Mouse (Mus musculus): ENCODE measurements at regions not wholly inside any gene's neighbourhood (a gene's known extent, or its start where the extent isn't known, plus 50 kb on each side); places are given as distances from the start of the nearest gene placed in this dataset.

DNA sequence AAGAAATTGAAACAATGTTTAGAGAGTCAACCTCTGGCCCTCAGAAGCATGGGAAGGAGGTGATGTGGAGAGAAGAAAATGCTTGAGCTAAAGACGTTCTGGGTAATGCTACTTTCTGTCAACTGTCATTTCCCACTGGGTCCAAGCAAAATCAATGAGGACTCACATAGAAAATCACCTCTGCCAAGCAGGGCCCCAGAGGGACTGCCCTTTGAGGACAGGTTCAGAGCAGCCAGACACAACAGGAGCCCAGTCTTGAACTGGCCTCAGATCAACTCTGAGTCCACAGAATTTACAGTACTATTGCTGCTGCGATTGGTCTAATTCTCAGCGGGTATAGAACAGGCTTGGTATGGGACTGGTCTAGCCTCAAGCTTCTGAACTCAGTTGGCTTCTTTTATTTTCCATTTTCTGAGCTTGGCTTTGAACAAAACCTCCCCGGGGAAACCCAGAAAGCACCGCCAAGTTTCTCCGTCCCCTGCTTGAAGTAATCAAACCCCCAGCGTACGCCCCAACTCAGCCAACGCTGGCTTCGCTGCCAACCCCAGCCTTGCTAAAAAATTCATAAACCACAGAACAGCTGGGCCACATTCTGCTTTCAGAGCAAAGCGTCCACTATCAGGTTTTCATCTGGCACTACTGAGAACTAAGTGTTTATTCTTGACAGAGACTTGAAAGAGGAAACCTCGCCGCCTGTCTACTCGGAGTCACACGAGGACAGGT is 322.8 kb upstream of the Spred2 start:
- DNase-seq = no peak

DNA sequence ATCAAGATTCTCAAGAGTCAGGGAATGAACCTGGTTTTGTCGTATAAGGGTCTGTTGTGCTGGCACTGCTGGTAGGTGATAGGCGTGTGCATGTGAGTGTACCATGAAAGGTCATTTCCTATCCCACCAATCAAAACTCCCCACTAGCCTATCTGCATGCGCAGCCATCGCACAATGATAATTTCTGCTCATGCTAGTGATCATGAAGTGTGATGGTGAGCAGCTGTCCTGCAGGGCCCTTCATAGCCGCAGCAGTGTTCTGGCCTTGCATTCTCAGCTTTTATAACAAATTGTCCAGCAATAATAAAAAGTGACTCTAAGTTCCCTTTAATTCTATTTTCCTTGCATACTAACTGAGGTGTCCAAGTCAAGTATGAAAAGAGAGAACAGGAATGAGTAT is 321.7 kb upstream of the Spred2 start:
- no peak for DNase-seq

DNA sequence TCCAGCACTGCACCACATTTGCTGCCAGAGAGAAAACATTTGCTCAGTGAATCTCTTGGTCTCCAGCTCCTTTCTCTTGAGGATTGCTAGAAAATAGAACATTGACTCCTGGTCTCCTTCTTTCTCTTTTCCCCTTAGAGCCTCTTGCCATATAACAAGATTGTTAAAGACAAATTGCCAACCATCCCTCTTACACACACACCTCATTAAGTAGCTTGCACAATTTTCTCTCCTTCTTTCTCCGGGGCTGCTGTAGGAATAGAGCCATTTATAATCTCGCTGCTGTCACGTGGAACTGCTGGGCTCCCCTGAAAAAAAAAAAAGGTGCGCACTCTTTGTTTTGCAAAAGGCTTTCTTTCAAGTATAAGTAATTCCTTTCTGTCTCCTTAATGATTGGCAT is 318.6 kb upstream of the Spred2 start:
- DNase-seq = no peak

DNA sequence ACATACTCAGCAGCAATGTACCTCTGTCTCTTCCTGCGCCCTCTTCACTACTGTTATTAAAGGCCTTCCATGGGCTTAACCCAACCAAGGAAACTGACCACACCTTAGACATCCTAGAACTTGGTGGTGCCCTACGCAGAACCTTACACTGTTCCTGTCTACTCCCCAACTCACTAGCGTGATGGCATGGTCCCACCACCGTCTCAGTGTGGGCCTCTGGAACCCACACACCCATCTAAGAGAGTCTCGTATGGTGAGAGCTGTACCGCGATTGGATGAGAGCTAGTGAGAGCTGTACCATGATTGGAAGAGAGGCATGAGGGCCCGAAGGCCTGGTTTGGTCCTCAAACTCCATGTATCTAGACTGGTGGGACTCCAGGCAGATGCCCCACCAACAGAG is 317.2 kb upstream of the Spred2 start:
- DNase-seq = no peak

DNA sequence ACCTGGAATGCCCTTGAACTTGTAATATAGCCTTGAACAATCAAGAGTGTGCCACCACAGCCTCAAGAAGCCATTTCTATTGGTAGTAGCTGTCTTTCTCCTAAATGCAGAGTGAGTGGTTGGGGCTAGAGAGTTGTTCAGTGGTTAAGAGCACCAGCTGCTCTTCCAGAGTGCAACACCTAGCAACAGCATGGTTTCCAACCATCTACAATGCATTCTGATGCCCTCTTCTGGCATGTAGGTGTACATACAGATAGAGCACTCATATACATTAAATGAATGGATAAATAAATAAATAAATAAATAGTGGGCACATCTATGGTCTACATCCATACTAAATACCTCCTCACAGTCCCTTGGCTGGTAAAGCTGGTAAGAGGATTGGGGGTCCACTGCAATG is 316.2 kb upstream of the Spred2 start:
- DNase-seq = no peak

DNA sequence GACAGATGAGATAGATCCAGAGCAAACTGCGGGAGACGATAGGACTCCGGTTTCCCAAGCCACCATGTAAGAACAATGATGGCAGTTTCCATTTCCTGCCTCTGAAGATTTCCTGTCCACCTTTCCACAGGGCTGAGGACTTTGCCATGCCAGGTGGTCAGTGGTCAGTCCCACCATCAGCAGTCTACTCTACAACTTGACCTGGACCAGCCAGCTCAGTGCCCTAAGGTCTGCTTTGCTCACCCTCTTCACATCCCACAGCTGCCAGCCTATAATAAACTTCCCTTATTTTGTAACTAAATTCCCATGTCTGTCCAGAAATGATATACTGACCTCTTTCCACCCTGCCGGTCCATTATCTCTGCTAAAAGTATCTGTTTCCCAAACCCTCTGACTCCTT is 315.7 kb upstream of the Spred2 start:
- no peak for DNase-seq

DNA sequence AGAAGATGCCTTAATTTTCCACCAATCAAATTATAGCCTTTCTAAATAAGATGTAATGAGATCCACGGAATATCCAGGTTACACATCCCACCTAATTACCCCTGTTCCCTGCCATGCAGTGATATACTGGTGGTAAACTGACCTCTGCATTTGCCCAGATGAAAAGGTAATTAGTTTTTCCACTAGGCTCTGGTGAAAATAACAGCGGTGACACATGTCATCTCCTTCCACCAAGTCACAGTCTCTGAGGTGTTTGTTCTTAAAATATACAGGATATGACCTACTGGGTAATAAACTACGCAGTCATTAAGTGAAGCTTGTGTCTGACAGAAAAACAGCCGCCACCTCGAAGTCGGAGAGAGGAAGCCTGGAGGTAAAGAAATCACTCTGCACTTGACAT is 313.6 kb upstream of the Spred2 start:
- DNase-seq = no peak

DNA sequence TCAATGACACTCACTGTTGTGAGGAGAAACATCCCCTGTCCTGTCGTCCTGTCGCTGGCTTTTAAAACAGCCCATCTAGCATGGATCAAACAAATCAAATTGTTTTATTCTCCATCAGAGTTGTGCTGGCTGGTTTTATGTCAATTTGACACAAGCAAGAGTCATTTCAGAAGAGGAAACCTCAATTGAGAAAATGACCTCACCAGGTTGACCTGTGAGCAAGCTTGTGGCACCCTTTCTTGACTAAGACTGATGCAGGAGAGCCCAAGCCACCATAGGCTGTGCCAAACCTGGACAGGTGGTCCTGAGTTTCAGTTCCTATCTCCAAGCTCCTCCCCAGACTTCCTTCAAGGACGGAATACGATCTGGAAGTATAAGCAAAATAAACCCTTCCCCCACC is 313.0 kb upstream of the Spred2 start:
- no peak for DNase-seq

DNA sequence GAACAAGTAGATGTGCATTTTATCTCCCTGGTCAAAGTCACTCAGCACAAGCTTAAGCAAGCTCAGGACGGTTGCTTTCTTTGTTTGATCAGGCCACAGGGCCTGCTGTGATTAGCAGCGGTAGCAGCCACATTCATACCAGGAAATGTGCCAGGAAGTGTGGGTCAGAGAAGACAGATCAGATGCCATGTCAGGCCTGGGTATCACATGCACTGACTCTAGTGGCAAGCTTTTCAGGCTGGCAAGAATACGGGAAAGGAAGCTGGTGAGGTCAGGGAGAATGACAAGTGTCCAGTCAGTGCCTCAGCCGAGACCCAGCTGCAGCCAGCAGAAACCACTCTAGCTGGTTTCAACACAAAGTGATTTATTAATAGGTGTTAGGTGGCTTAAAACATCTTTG is 307.7 kb upstream of the Spred2 start:
- DNase-seq = no peak

DNA sequence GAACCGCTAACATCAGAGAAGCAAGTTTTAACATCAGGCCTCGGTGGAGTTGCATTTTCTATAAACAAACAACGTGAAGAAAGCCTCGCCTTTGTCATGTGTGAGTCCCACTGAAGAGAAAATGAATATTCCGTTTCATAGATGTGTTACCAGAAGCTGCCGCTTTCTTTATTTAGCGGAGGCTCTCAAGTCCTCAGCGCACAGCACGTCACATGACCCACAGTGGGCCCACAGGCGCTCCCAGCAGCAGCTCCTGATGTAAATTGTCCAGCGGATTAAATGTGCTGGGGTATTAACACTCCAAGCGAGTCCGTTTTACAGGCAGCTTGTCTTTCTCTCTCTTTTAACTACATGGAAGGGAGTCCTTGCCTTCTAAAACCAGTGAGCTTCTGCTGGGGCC is 304.7 kb upstream of the Spred2 start:
- peak; percentile 13 for DNase-seq

DNA sequence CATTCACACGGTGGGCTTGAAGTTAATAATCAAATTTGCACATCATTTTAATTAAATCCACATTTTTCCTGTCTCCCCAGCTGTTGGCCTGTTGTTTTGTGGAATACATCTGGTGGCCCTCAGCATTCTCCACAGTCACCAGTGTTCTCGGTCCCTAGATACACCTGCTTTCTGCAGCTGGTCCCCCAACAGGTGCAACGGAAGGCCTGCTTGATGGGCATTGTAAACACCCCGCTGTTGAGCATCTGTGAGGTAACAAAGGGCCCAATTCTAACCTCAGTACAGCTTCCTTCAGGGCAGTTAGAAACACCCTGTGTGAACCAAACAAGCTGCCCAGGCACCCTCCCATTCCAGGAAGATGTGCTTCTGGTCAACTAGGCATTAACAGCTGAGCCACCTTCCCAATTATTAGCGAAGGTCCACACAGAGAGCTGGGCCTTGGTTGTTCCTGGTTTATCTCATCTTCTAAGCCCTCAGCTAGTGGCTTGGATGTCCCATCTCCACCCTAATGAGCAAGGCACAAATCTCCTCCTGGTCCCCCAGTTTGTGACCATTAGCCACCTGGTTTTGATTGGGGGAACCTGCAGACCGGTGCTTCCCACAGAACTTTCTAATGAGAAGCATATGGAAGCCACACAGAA is 293.0 kb upstream of the Spred2 start:
- no peak for DNase-seq

DNA sequence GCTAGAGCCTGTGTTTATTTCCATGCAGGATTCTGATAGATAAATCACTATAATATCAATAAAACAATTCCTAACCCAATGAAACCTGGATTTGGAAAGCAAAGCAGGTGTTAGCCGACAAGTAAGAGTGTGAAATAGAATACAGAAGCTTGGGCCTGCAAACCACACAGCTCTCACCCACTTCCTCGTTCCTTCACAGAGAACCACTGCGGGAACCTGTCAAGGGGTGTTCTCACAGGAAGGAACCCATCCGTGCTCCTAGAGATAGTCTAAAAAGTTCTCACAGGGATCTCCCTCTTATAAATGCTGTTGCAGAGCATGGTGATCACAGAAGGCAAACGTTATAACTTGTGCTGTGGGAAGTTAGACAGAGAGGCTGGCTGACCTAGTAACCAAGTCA is 291.7 kb upstream of the Spred2 start:
- no peak for DNase-seq

DNA sequence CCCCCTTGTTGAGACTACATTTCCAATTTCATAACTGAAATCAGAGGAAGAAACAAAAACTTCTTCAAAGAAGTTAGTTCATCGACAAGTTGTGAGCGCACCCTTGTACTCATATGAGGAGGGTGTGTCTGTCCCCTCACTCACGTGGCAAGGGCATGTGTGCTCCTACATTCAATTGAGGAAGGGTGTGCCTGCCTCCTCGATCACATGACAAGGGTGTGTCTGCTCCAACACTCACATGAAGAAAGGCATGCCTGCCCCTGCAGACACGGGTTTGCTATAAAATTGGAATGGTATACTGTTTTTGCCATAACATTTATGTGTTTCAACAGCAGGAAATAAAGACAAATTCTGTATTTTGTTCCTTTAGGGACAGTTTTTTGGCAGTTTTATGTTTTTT is 290.6 kb upstream of the Spred2 start:
- DNase-seq = no peak

DNA sequence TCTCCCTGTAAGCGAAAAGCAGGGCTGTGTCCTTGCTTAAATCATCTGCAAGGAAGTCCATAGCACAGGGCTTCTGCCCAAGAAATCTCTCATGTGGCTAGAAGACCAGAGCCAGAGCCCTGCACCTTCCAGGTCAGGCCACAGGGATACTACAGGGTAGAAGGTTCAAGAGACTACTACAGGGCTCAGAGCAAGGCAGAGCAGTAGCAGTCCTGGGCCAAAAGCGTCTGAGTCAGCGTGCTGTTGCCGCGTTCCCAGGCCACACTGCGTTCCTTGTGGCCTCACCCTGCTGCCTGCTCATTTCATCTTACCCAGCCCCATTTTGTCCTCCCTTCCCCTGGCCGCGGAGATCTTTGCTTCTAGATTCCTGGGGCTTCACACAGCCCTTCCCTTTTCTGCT is 283.0 kb upstream of the Spred2 start:
- DNase-seq = no peak

DNA sequence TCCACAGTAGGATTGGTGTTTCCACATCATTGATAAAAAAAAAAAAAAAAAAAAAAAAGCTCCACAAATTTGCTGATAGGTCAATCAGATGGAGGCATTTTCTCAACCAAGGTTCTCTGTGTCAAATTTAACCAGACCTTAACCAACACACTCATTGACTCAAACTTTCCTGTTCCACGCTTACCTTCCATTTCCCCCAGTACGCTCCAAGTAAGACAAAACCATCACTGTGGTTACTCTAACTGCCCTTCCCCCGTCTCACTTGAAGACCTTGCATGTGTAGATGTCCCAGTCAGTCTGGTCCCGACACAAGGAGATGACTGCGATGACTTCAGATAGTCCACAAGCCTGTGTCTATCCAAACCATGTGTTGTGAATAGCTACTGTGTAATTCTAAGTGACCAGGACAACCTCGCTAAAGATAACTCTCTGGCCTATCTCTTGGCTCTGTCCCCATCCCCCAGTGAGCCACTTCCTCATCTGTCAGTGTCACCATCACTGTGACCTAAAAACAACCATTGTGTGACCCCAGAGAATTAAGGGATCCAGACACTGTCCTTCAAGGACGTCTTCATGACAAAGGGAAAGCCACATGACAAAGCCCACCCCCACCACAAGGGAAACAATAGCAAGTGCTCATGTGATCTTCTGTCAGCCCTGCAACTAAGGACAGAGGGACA is 279.9 kb upstream of the Spred2 start:
- DNase-seq = peak; percentile 22

DNA sequence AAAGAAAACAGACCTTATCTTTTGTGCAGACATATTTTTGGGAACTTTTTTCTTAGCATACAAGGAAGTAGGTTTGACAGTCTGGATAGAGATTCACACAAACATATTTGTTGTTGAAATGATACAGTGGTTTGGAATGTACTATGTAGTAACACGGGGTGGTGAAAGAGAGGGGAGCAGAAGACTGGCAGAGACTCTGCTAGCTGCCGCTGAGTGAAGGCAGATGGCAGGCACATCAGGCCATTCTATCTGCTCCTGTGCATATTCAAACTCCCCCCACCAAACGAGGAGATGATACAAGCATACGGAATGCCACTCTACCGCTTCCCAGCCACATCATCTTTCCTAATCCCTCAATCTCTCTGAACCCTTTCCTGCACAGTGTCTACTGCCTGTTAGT is 279.1 kb upstream of the Spred2 start:
- DNase-seq = no peak

DNA sequence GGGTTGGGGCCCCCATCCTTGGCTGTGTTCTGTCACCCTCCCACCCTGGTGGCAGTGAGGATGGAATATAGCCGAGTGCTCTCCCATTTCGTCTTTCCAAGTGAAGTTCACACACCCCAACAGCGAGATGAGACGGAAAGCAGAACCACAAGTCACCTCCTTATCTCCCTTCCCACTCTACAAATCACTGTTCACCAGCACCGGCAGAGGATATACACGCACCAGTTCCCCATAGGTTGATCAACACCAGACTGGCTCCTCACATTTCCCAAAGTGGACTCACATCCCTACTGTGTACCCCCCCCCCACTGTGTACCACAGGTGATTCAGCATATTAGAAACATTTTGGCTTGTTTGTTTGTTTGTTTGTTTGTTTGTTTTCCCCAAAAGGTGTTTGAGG is 272.7 kb upstream of the Spred2 start:
- DNase-seq = no peak

DNA sequence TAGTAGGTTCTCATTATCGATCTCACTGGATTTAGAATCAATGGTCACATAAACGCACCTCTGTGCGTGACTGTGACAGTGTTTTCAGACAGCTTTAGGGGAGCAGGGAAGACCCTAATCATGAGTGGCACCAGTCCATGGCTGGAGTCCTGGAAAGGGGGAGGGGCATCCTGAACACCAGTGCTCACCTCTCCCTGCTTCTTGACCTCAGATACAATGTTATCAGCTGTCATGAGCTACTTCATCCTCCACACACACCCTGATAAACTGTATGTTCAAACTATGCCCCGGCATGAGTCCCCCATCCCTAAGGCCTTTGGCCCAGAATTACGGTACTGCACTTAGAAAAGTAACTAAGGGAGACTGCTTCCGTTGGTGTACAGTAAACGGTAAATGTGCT is 272.2 kb upstream of the Spred2 start:
- DNase-seq = no peak

DNA sequence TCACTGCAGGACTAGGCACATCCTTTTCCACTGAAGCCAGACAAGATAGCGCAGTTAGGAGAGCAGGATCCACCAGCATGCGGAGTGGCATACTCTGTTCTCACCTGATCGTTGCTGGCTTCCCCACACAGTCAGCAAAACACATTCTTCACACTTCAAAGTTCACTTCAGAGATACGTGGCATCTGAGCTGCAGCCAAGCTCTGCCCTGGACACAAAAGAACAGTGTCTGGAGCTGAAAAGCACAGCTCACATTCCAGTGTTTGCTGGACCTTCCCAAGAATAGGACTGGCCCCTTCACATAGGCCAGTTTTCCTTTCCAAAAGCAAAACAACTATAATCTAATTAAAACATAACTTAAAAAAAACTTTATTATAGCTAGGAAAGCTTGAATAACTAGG is 264.7 kb upstream of the Spred2 start:
- DNase-seq = no peak

DNA sequence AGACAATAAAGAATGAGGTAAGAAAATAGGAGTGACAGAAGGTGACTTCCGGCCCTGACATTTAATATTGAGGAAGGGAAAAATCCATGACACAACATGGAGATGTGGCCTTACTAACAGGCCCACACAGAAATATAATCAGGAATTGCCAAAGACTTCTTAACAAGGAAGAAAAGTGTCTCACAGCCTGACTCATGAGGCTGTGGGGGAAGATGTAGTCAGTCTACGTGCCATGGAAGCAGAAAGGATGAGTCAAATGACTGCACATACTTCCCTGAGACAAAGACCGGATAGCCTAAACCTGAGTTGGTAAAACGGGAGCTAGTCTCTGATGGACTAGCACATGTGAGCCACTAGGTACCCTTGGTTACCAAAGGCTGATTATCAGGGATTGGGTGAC is 257.4 kb upstream of the Spred2 start:
- DNase-seq = no peak

DNA sequence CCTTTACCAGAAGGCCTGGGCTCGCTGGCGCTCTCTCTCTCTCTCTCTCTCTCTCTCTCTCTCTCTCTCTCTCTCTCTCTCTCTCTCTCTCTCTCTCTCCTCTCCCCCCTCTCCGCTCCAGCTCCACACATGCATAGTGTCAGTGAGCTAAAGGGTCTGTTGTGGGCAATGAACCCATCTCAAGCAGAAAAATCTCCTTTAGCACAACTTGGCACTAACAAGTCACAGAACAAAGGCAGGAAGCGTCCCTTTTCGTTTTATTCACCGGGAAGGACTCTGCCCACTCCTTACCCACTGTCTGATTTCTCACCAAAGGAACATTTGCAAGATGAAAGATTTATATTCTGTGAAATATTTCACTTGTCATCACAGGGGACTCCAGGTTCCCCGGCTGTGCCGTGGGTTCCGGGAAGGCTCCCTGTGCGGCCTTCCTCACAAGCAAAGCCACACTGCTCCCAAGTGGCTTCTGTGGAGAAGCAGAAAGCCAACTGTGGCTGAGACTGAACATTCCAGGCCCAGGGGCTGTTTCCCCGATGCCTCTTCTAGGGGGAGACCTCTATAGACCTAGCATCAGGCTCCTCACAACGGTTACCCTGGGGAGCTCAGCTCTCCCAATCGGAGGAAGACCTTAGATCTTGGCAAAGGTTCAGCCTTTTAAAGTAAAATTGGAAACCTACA is 253.2 kb upstream of the Spred2 start:
- peak; percentile 34 for DNase-seq

DNA sequence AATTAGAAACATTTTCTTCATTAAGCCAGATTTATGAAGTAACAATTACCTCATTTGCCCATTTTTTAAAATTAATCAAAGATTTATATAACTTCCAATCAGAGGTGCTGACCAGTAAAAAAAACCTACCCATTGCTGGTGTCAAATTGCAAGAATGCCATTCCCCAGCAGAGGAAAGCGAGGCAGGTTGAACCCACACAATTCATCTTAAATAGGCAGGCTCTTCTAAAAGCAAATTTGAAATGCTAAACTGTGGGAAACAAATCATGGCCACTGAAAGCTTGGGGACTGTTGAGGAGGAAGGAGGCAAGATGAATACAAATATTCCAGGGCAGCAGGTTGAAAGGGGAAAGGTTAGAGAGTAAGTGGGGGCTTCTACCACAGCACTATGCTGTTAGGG is 251.2 kb upstream of the Spred2 start:
- no peak for DNase-seq

DNA sequence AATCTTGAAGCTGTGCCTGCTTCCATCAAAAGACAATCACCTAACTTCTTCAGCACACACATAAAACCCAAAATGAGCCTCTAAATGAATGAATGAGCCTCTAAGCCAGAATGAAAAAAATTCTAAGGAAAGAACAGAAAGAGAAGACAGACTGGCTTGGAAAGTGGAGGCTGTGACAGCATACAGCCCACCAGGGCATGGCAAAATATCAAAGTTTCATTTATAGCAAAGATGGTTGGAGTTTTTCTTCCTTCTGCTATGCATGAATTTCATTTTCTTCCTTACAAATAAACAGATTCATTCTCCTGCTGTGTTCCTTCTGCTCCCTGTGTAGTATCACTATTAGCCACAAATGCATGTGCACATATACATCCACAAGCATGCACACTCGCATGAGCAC is 247.7 kb upstream of the Spred2 start:
- DNase-seq = no peak

DNA sequence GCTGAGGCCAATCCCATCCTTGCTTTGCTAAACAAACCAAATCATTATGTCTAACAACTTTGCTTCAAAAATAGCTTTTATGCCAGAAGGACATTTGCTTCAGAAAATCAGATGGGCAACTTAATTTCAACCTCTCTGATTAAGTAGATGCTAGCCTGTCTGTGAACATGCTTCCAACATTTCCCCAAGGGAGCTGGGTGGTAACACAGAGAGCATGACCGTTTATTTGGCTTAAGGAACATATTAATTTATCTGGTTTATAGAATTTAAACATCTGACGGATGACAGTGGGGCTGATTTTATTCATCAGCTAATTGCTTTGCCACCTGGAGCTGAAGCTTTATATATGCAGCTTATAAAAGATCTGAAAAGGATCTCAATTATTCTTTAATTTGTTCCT is 245.1 kb upstream of the Spred2 start:
- DNase-seq = no peak

All from retina, postnatal 1 day (tissue).